Mouse (Mus musculus) thymus, adult 2 months (tissue): Measurements from ENCODE around the gene Bcor.

Experiments
- CTCF ChIP-seq: fragments of 200-500 bp; IDR thresholded peaks from 2 replicates; pipeline ENCODE4 v1.5.1; 2012; ENCODE audit warnings: mild to moderate bottlenecking, control low read depth, low read length, moderate library complexity, borderline replicate concordance; ENCODE audit not compliant: control insufficient read depth, poor library complexity, insufficient read depth; ENCODE audit errors: extremely low read depth
- POLR2A ChIP-seq: fragments of 200-500 bp; IDR thresholded peaks from 2 replicates; pipeline ENCODE4 v1.6.1; 2012; ENCODE audit warnings: mild to moderate bottlenecking, low read length, control low read depth, moderate library complexity; ENCODE audit not compliant: control insufficient read depth, poor library complexity, insufficient read depth; ENCODE audit errors: extremely low read depth

GRCm38 (mm10) chrX:12062932-12063260 is 97.3 kb downstream of the Bcor start:
- no peak for TF ChIP-seq CTCF
- no peak for TF ChIP-seq POLR2A
